Mouse (Mus musculus): Measurements from ENCODE around the gene Glg1. TPM values are rescaled to one million over a fixed set of nuclear protein-coding genes. Genes with fewer than 3 reads are reported as not detected.

Gene Glg1
- polyA plus RNA-seq, 1 experiment from 2014 or later, result 91.1 TPM

GRCm38 (mm10) chr8:111233730-111234129, 25.3 kb downstream of the Glg1 start:
- Histone ChIP-seq H3K27ac (replicated peaks; ENCODE audit: low read depth, low read length) (no peak overlapping the region), H3K36me3 (ENCODE audit: control insufficient read depth, insufficient read depth, low read length) (no peaks in the 10 kb centered on the region), H3K4me2 (ENCODE audit: low read length) (no peak overlapping the region), H3K9me3 (ENCODE audit: control insufficient read depth, low read length) (no peaks in the 10 kb centered on the region), H3K9ac (replicated peaks; ENCODE audit: low read length) (no peak overlapping the region), H3K27me3 (ENCODE audit: control insufficient read depth, insufficient read depth, low read length) (no peaks in the 10 kb centered on the region), H3K4me3 (replicated peaks; ENCODE audit: low read depth, low read length) (no peak overlapping the region), H3K4me1 (ENCODE audit: control insufficient read depth, insufficient read depth, low read length) (no peaks in the 10 kb centered on the region)
- ATAC-seq (ENCODE audit: low FRiP score, low TSS enrichment) (no peak), DNase-seq (no peak)
- WGBS, result 97% methylated on average over 2 of the region's 2 CpGs

DNA sequence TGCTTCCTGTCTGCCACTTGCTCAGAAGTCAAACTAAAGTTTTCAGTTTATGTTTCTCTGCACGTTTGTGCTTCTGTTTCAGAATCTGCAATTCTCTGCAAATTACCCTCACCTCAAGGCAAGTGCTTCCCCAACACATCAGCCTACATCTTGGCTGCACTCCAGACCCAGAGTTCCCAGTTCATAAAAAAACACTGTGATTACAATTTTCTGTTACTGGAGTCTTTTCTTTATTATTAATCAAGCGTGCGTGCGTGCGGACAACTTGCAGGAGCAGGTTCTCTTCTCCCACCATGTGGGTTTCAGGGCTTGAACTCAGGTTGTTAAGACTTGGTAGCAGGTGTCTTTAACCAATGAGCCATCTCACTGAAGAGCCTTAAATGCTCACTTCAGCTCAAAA, 34.9 kb downstream of the Glg1 start:
- H3K4me3 ChIP-seq (replicated peaks; ENCODE audit: low read depth, low read length), result no peak overlapping the region
- H3K27ac ChIP-seq (replicated peaks; ENCODE audit: low read depth, low read length), result no peak overlapping the region
- DNase-seq (peak; percentile 9), ATAC-seq (ENCODE audit: low FRiP score, low TSS enrichment) (no peak)
- H3K4me1 ChIP-seq (ENCODE audit: control insufficient read depth, insufficient read depth, low read length), result no peaks in the 10 kb centered on the region
- no peaks in the 10 kb centered on the region for H3K9me3 ChIP-seq (ENCODE audit: control insufficient read depth, low read length)
- H3K36me3 ChIP-seq (ENCODE audit: control insufficient read depth, insufficient read depth, low read length), result no peaks in the 10 kb centered on the region
- H3K4me2 ChIP-seq (ENCODE audit: low read length), result no peak overlapping the region
- H3K9ac ChIP-seq (replicated peaks; ENCODE audit: low read length), result no peak overlapping the region
- 72% methylated on average over 5 of the region's 5 CpGs for WGBS
- H3K27me3 ChIP-seq (ENCODE audit: control insufficient read depth, insufficient read depth, low read length), result no peaks in the 10 kb centered on the region

- no peak overlapping the region for H3K27ac ChIP-seq (replicated peaks; ENCODE audit: low read depth, low read length)
- ATAC-seq (ENCODE audit: low FRiP score, low TSS enrichment), result no peak
- H3K4me3 ChIP-seq (replicated peaks; ENCODE audit: low read depth, low read length), result no peak overlapping the region
- H3K9ac ChIP-seq (replicated peaks; ENCODE audit: low read length), result no peak overlapping the region
- no peak overlapping the region for H3K4me2 ChIP-seq (ENCODE audit: low read length)
- WGBS, result 74% methylated on average over 3 of the region's 3 CpGs
- no peaks in the 10 kb centered on the region for H3K36me3 ChIP-seq (ENCODE audit: control insufficient read depth, insufficient read depth, low read length)
- no peaks in the 10 kb centered on the region for H3K4me1 ChIP-seq (ENCODE audit: control insufficient read depth, insufficient read depth, low read length)
- DNase-seq, result no peak
- no peaks in the 10 kb centered on the region for H3K27me3 ChIP-seq (ENCODE audit: control insufficient read depth, insufficient read depth, low read length)
- no peaks in the 10 kb centered on the region for H3K9me3 ChIP-seq (ENCODE audit: control insufficient read depth, low read length)
These were observed 40.9 kb downstream of the Glg1 start for GRCm38 (mm10) chr8:111218107-111218506.

GRCm38 (mm10) chr8:111213406-111213805, 45.6 kb downstream of the Glg1 start:
- WGBS, result 97% methylated on average over 5 of the region's 5 CpGs
- ATAC-seq (ENCODE audit: low FRiP score, low TSS enrichment) (no peak), DNase-seq (no peak)
- Histone ChIP-seq H3K27ac (replicated peaks; ENCODE audit: low read depth, low read length) (no peak overlapping the region), H3K9ac (replicated peaks; ENCODE audit: low read length) (no peak overlapping the region), H3K9me3 (ENCODE audit: control insufficient read depth, low read length) (no peaks in the 10 kb centered on the region), H3K36me3 (ENCODE audit: control insufficient read depth, insufficient read depth, low read length) (no peaks in the 10 kb centered on the region), H3K27me3 (ENCODE audit: control insufficient read depth, insufficient read depth, low read length) (no peaks in the 10 kb centered on the region), H3K4me2 (ENCODE audit: low read length) (no peak overlapping the region), H3K4me1 (ENCODE audit: control insufficient read depth, insufficient read depth, low read length) (no peaks in the 10 kb centered on the region), H3K4me3 (replicated peaks; ENCODE audit: low read depth, low read length) (no peak overlapping the region)

DNA sequence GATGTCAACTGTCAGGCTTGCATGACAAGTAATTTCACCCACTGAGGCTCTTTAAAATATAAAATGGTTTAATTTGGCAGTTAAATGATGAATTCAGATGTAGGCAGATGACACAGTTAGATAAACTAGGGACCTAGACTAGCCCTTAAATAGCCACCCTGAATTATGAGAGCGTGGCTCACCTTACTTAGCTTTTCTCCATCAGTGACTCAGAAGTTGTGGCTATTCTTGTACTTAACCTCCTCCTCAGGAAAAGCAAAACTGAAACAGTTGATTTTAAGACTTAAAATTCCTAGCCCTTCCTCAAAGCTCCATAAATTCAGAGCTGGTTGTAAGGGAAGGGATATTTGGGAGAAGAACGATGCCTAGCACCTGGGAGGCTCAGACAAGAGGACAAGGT, 47.8 kb downstream of the Glg1 start:
- no peak overlapping the region for H3K9ac ChIP-seq (replicated peaks; ENCODE audit: low read length)
- no peak overlapping the region for H3K4me2 ChIP-seq (ENCODE audit: low read length)
- H3K36me3 ChIP-seq (ENCODE audit: control insufficient read depth, insufficient read depth, low read length), result no peaks in the 10 kb centered on the region
- ATAC-seq (ENCODE audit: low FRiP score, low TSS enrichment), result no peak
- no peak overlapping the region for H3K4me3 ChIP-seq (replicated peaks; ENCODE audit: low read depth, low read length)
- H3K4me1 ChIP-seq (ENCODE audit: control insufficient read depth, insufficient read depth, low read length), result no peaks in the 10 kb centered on the region
- 95% methylated on average over 2 of the region's 2 CpGs for WGBS
- no peak for DNase-seq
- no peaks in the 10 kb centered on the region for H3K27me3 ChIP-seq (ENCODE audit: control insufficient read depth, insufficient read depth, low read length)
- no peak overlapping the region for H3K27ac ChIP-seq (replicated peaks; ENCODE audit: low read depth, low read length)
- no peaks in the 10 kb centered on the region for H3K9me3 ChIP-seq (ENCODE audit: control insufficient read depth, low read length)

- Histone ChIP-seq H3K9ac (replicated peaks; ENCODE audit: low read length) (no peak overlapping the region), H3K4me3 (replicated peaks; ENCODE audit: low read depth, low read length) (no peak overlapping the region), H3K27me3 (ENCODE audit: control insufficient read depth, insufficient read depth, low read length) (no peaks in the 10 kb centered on the region), H3K27ac (replicated peaks; ENCODE audit: low read depth, low read length) (no peak overlapping the region), H3K4me1 (ENCODE audit: control insufficient read depth, insufficient read depth, low read length) (no peaks in the 10 kb centered on the region), H3K36me3 (ENCODE audit: control insufficient read depth, insufficient read depth, low read length) (no peaks in the 10 kb centered on the region), H3K9me3 (ENCODE audit: control insufficient read depth, low read length) (no peaks in the 10 kb centered on the region), H3K4me2 (ENCODE audit: low read length) (no peak overlapping the region)
- ATAC-seq (ENCODE audit: low FRiP score, low TSS enrichment) (no peak), DNase-seq (no peak)
These were observed 49.1 kb downstream of the Glg1 start for GRCm38 (mm10) chr8:111209874-111210273.

DNA sequence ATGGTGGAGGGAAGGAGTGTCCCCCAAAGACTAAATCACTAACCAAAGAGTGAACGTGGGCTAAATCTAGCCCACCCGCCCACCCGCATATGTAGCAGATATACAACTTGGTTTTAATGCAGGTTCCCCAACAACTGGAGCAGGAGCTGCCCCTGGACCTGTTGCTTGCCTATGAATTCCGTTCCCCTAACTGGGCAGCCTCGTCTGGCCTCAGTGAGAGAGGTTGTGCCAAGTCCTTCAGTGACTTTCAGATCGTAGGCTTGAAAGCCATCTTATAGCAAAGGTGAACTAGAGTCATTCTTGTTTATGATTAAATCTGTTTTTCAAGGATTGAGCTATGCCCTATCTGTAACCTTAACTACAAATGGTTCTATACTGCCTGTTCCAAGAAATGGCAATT, 52.7 kb downstream of the Glg1 start:
- no peaks in the 10 kb centered on the region for H3K36me3 ChIP-seq (ENCODE audit: control insufficient read depth, insufficient read depth, low read length)
- no peak overlapping the region for H3K4me2 ChIP-seq (ENCODE audit: low read length)
- H3K4me3 ChIP-seq (replicated peaks; ENCODE audit: low read depth, low read length), result no peak overlapping the region
- H3K4me1 ChIP-seq (ENCODE audit: control insufficient read depth, insufficient read depth, low read length), result no peaks in the 10 kb centered on the region
- no peak overlapping the region for H3K27ac ChIP-seq (replicated peaks; ENCODE audit: low read depth, low read length)
- H3K27me3 ChIP-seq (ENCODE audit: control insufficient read depth, insufficient read depth, low read length), result no peaks in the 10 kb centered on the region
- H3K9ac ChIP-seq (replicated peaks; ENCODE audit: low read length), result no peak overlapping the region
- no peak for DNase-seq
- no peak for ATAC-seq (ENCODE audit: low FRiP score, low TSS enrichment)
- no peaks in the 10 kb centered on the region for H3K9me3 ChIP-seq (ENCODE audit: control insufficient read depth, low read length)
- WGBS, result 86% methylated on average over 6 of the region's 6 CpGs

DNA sequence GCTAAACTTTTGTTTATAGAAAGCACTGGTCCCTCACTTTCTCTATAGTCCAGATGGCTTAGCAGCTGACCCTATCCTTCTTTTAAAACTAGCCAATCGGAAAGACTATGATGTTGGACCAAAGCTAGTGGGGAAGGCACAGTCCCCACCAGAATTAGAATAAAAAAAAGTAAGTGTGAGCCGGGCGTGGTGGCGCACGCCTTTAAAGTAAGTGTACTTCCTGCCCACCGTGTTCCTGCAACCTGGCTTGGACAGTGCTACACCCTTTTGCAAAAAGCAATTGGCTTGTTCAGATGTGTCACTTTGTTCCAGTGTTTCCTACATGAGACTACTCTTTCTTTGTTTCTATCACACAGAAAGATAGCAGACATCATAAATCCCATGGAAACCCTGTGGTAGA, 54.0 kb downstream of the Glg1 start:
- no peak for ATAC-seq (ENCODE audit: low FRiP score, low TSS enrichment)
- no peak overlapping the region for H3K4me3 ChIP-seq (replicated peaks; ENCODE audit: low read depth, low read length)
- WGBS, result 94% methylated on average over 6 of the region's 6 CpGs
- no peaks in the 10 kb centered on the region for H3K9me3 ChIP-seq (ENCODE audit: control insufficient read depth, low read length)
- H3K36me3 ChIP-seq (ENCODE audit: control insufficient read depth, insufficient read depth, low read length), result no peaks in the 10 kb centered on the region
- H3K9ac ChIP-seq (replicated peaks; ENCODE audit: low read length), result no peak overlapping the region
- H3K27me3 ChIP-seq (ENCODE audit: control insufficient read depth, insufficient read depth, low read length), result no peaks in the 10 kb centered on the region
- H3K27ac ChIP-seq (replicated peaks; ENCODE audit: low read depth, low read length), result no peak overlapping the region
- DNase-seq, result no peak
- no peak overlapping the region for H3K4me2 ChIP-seq (ENCODE audit: low read length)
- H3K4me1 ChIP-seq (ENCODE audit: control insufficient read depth, insufficient read depth, low read length), result no peaks in the 10 kb centered on the region

DNA sequence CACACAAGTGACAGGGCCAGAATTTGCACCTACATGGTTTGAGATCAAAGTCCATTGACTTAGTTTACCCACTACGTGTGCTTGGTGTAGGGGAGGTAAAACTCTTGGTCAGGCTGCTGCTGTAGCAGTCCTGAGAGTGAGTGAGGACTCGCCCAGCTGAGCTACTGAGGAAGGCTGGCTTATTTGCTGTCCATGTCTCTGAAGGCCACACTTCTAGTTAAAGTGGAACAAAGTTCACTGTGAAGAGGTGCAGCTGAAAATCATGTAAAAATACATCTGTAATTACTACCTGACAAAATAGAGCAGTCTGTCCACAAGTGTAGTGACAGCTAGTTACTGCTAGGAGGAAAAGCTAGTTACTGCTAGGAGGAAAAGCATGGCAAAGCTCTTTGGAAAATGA, 55.7 kb downstream of the Glg1 start:
- ATAC-seq (ENCODE audit: low FRiP score, low TSS enrichment) (no peak), DNase-seq (no peak)
- no peaks in the 10 kb centered on the region for H3K4me1 ChIP-seq (ENCODE audit: control insufficient read depth, insufficient read depth, low read length)
- H3K36me3 ChIP-seq (ENCODE audit: control insufficient read depth, insufficient read depth, low read length), result no peaks in the 10 kb centered on the region
- no peaks in the 10 kb centered on the region for H3K27me3 ChIP-seq (ENCODE audit: control insufficient read depth, insufficient read depth, low read length)
- no peak overlapping the region for H3K4me3 ChIP-seq (replicated peaks; ENCODE audit: low read depth, low read length)
- no peaks in the 10 kb centered on the region for H3K9me3 ChIP-seq (ENCODE audit: control insufficient read depth, low read length)
- 90% methylated on average over 2 of the region's 2 CpGs for WGBS
- H3K9ac ChIP-seq (replicated peaks; ENCODE audit: low read length), result no peak overlapping the region
- no peak overlapping the region for H3K4me2 ChIP-seq (ENCODE audit: low read length)
- H3K27ac ChIP-seq (replicated peaks; ENCODE audit: low read depth, low read length), result no peak overlapping the region

Data from midbrain, embryonic 14.5 days (tissue).